Mouse (Mus musculus) E14TG2a.4 (cell line): Measurements from ENCODE around the gene Pwwp2b.

Experiments
- CTCF ChIP-seq: conservative IDR thresholded peaks from 2 replicates; pipeline ENCODE4 v1.5.1; 2014; ENCODE audit warnings: low read length
- POU5F1 ChIP-seq: IDR thresholded peaks from 2 replicates; pipeline ENCODE4 v1.6.1; 2014; ENCODE audit warnings: low read length, borderline replicate concordance

DNA sequence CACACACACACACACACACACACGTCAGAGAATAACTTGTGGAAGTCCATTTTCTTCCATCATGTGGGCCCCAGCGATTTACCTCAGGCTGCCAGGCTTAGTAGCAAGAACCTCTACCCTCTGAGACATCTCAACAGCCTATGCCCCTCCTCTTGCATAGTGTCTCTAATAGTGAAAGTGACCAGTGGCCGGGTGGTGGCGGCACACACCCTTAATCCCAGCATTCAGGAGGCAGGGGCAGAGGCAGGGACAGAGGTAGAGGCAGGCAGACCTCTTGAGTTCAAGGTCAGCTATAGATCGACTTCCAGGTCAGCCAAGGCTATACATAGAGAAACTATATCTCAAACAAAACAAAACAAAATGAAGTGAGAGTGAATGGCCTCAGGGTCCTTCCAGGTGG is 56.0 kb downstream of the Pwwp2b start:
- TF ChIP-seq CTCF (no peak), POU5F1 (no peak)
